Mouse (Mus musculus) embryo, embryonic 10 days (tissue): ENCODE results near the gene Map4.

ENCODE experiments used
- DNase-seq: peaks from one replicate; pipeline ENCODE4 v3.0.0-alpha.2; 2015; ENCODE audit warnings: low spot score

The Map4 gene

GRCm38 (mm10) chr9:110131525-110132197 is 200.4 kb downstream of the Map4 start:
- DNase-seq, result peak; percentile 100

DNA sequence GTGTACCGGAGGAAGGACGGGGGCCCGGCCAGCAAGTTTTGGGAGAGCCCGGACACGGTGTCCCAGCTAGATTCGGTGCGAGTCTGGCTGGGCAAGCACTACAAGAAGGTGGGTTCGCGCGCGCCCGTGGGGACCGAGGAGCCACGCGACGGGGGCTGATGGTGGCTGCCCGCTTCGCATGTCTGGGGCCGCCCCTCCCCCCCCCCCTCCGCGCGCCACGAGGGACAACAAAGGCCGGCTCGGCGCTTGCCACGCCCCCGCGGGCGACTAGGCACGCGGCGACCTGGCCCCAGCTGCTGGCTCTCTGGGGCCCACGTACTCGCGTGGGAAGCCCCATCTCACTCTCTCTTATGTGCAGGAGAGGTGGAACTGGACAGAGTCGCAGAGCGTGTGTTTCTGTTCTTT is 200.9 kb downstream of the Map4 start:
- peak; percentile 60 for DNase-seq

- DNase-seq, result no peak
Measured at GRCm38 (mm10) chr9:110132921-110133320, 201.7 kb downstream of the Map4 start.
